Mouse (Mus musculus) thymus, adult 2 months (tissue): ENCODE measurements around the gene Lekr1.

ENCODE experiments used
- CTCF ChIP-seq: fragments of 200-500 bp; IDR thresholded peaks from 2 replicates; pipeline ENCODE4 v1.5.1; 2012; ENCODE audit warnings: mild to moderate bottlenecking, control low read depth, low read length, moderate library complexity, borderline replicate concordance; ENCODE audit not compliant: control insufficient read depth, poor library complexity, insufficient read depth; ENCODE audit errors: extremely low read depth
- POLR2A ChIP-seq: fragments of 200-500 bp; IDR thresholded peaks from 2 replicates; pipeline ENCODE4 v1.6.1; 2012; ENCODE audit warnings: mild to moderate bottlenecking, low read length, control low read depth, moderate library complexity; ENCODE audit not compliant: control insufficient read depth, poor library complexity, insufficient read depth; ENCODE audit errors: extremely low read depth

DNA sequence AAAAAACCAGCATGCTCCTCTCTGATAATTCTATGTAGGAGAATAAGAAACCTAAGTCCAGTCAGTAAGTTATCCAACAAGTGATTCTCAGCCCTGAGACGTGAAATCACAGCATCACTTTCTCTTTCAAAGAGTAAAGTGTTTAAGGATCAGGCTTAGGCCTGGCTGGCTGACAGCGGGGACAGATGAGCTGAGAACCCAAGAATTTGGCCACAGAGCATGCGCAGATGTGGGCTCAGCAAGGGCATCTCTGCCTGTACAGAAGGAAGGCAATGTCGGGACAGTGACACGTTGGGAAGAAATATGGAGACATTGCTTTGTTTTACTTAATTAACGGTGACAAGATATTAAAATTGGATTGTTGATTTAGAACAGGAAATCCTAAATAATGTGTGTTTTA is 160.7 kb downstream of the Lekr1 start:
- TF ChIP-seq POLR2A (no peak), CTCF (no peak)
